ENCODE assay signal across 8 mouse cellular contexts in the genomic region with DNA sequence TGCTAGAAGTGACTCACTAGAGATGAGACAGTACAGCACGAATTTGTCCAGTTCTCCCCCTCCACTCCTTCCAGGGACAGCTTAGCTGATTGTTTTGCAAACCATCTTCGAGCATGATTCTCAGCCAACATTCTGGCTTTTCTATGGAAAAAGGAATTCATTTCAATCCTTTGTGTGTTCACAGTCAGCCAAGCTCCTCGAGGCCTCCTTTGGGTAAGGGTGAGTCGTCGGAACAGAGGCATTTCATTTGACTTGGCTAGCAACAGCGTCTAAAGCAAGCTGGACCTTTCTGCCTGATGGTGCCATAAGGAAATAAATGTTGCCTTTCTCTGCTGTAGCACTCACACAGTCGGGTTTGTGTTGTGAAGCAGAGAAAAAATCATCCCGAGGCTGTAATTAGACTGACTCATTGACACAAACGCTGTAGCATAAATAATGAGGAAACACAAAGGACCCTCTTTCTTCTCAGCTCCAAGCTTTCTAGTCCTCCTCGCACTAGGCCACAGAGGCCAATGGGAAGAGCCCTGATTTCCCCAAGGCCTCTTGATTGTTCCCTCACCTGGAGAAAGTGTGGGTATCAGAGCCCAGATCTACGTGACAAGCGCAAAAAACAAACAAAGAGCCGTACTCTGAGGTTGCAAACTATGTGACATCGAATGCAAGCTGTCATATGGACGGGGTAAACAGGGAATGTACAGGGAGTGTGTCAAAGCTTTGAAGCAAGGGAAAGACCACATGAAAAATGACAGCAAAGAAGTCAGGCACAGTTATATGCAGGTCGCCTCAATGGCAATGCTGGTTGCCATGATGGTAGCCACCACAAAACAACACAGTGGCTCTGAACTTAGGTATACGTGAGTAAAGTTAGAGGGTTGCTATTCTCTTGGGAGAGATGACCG.
DNase-seq lines count a peak whose midpoint lies in the region; ATAC-seq lines count a peak whose summit lies in the region.

No protein-coding gene starts in this region.

- H3K27ac ChIP-seq in forebrain, embryonic 12.5 days = peak overlapping the region; percentile 78
- H3K27ac ChIP-seq in midbrain, embryonic 10.5 days (replicated peaks) = peak overlapping the region; percentile 76

- H3K4me1 ChIP-seq in forebrain, embryonic 12.5 days = peaks cover 28% of the 10 kb centered on the region
- H3K4me1 ChIP-seq in midbrain, embryonic 10.5 days = peaks cover 20% of the 10 kb centered on the region

- no peak overlapping the region for H3K4me3 ChIP-seq in forebrain, embryonic 12.5 days (replicated peaks)
- H3K4me3 ChIP-seq in midbrain, embryonic 10.5 days = no peak overlapping the region

- WGBS in forebrain, embryonic 12.5 days = 26% methylated on average over 18 of the region's 18 CpGs
- 68% methylated on average over 18 of the region's 18 CpGs for WGBS in midbrain, embryonic 10.5 days

- ATAC-seq in frontal cortex, adult (ENCODE audit: low TSS enrichment) = peak; percentile 67
- ATAC-seq in forebrain, embryonic 12.5 days (ENCODE audit: low FRiP score) = peak; percentile 84

- H3K36me3 ChIP-seq in forebrain, embryonic 12.5 days (replicated peaks) = no peaks in the 10 kb centered on the region
- H3K36me3 ChIP-seq in midbrain, embryonic 10.5 days = no peaks in the 10 kb centered on the region

- no peak for DNase-seq in frontal cortex, postnatal 25 days (ENCODE audit: low spot score in 2 of 2)
- DNase-seq in Muller cell, postnatal 12 days (ENCODE audit: inconsistent ontology term) = peak; percentile 88
- DNase-seq in midbrain, embryonic 10.5 days (ENCODE audit: low spot score) = no peak
- no peak for DNase-seq in thymus, postnatal 4 days
- DNase-seq in heart, adult 11 months = no peak
- DNase-seq in kidney, postnatal 10 days = no peak

- no peaks in the 10 kb centered on the region for H3K27me3 ChIP-seq in forebrain, embryonic 12.5 days
- no peaks in the 10 kb centered on the region for H3K27me3 ChIP-seq in midbrain, embryonic 10.5 days (ENCODE audit: low read depth, poor library complexity, severe bottlenecking)

- H3K4me2 ChIP-seq in forebrain, embryonic 12.5 days = no peak overlapping the region

- H3K9ac ChIP-seq in forebrain, embryonic 12.5 days = no peak overlapping the region

- no peaks in the 10 kb centered on the region for H3K9me3 ChIP-seq in forebrain, embryonic 12.5 days
- H3K9me3 ChIP-seq in midbrain, embryonic 10.5 days (replicated peaks) = no peaks in the 10 kb centered on the region
